Mouse (Mus musculus) kidney, embryonic 16.5 days (tissue): ENCODE measurements around the gene Gm4924. TPM values are rescaled to one million over a fixed set of nuclear protein-coding genes. Genes with fewer than 3 reads are reported as not detected.

Source experiments
- polyA plus RNA-seq: library from polyadenylated mRNA; unstranded; fragments of >200 nt; fragmentation: Nextera tagmentation; extraction: Ambion mirVana; gene quantifications from 2 replicates; pipeline ENCODE4 v1.2.1, GENCODE M21; 2015

Gm4924 gene
- polyA plus RNA-seq, 1 experiment from 2014 or later: 9.4 TPM

Other genes starting within 250 kb of the Gm4924 start
- 6.2 and 7.0 TPM in 2 replicates for gene AU041133, start 226.2 kb upstream of the Gm4924 start, polyA plus RNA-seq
- gene Zfp938, start 113.0 kb upstream of the Gm4924 start, polyA plus RNA-seq: 16.5 and 17.4 TPM in 2 replicates
- not detected in 2 replicates for gene 4932415D10Rik, start 37.7 kb upstream of the Gm4924 start, polyA plus RNA-seq
- not detected in 2 replicates for gene Gm1553, start 138.4 kb downstream of the Gm4924 start, polyA plus RNA-seq